Mouse (Mus musculus): ENCODE data around the gene Znrf2.

DNA sequence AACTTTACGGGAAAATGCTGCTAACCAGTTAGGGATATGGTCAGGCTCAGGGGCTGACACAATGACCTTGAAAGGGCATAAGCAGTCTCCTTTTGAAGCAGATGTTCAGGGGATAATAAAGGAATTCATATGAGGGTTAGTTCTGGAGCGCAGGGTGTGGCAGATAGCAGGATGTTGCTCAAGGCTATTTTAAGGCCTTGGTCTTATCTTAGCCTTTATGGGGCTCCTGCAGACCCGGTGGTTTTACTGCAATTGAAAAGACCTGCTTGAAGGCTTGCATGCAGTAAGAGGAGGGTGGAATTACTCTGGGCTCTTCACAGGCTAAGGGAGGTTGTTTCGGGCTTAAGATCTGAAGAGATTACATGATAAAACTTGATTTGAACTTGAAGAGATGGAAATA, 35.1 kb downstream of the Znrf2 start:
- TF ChIP-seq POLR2AphosphoS5 (IDR thresholded peaks at IDR 0.05; ENCODE audit: insufficient replicate concordance, low read depth, low read length) (no peak), CTCF (IDR thresholded peaks at IDR 0.05; ENCODE audit: low read depth, low read length) (no peak), GATA1 (IDR thresholded peaks at IDR 0.05; ENCODE audit: borderline replicate concordance, low read length) (no peak), GATA2 (IDR thresholded peaks at IDR 0.05; ENCODE audit: borderline replicate concordance, low read depth, low read length) (no peak), TAL1 (conservative IDR thresholded peaks at IDR 0.05; ENCODE audit: low read depth, low read length) (peak; percentile 49; the same call in 1 of the 2 replicates)

Measured in G1E (cell line).